In the genomic region with DNA sequence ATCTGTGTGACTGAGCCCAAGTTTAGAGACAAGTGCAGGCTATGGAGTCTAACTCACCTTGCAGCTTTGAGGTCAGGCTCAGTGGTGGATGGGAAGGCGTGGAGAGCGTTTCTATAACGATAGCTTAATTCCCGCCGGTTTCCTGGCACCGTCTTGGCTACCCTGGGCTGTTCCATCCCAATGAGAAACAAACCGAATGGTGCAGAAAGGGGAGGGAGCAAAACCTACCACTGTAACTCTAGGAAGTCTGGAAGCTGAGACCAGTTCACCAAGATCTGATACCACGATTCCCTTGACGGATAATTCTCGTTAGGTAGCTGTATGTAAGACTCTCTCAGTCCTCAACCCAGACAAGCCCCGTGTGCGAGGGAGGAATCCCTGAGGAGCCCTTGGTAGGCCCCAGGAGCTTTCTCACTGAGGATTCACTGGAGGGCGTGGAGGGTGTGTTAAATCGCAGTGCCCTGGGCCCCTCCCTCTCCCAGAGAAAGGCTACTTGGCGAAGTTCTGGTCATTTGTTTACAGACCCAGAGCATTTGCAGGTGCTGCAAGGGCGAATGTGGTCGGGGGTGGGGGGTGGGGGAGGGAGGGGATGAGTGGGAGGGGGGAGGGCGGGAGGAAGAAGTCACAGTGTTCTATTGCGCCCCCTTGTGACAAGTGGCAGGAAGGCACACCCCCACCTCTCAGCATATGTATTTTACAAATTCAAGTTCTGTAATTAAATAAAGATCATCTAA, we compare ENCODE assay signal across 8 mouse cellular contexts.
DNase-seq lines count a peak whose midpoint lies in the region; ATAC-seq lines count a peak whose summit lies in the region.

No protein-coding gene starts in this region.

- peak overlapping the region; percentile 34 for H3K4me2 ChIP-seq in embryonic facial prominence, embryonic 15.5 days (replicated peaks)
- peak overlapping the region; percentile 43 for H3K4me2 ChIP-seq in intestine, embryonic 14.5 days (ENCODE audit: low read length)
- H3K4me2 ChIP-seq in stomach, embryonic 15.5 days, result peak overlapping the region; percentile 44

- H3K4me1 ChIP-seq in embryonic facial prominence, embryonic 15.5 days, result peaks cover 46% of the 10 kb centered on the region
- H3K4me1 ChIP-seq in intestine, embryonic 14.5 days (replicated peaks; ENCODE audit: control insufficient read depth, insufficient read depth, low read length), result peaks cover 4% of the 10 kb centered on the region; the same call in 1 of the 2 replicates
- peaks cover 10% of the 10 kb centered on the region; the same call in 1 of the 2 replicates for H3K4me1 ChIP-seq in stomach, embryonic 15.5 days

- H3K9ac ChIP-seq in embryonic facial prominence, embryonic 15.5 days, result no peak overlapping the region
- no peak overlapping the region for H3K9ac ChIP-seq in intestine, embryonic 14.5 days (ENCODE audit: low read length)
- H3K9ac ChIP-seq in stomach, embryonic 15.5 days, result no peak overlapping the region

- peak; percentile 49 for DNase-seq in urinary bladder, postnatal 14 days (ENCODE audit: low spot score)
- DNase-seq in urinary bladder, adult 18-20 months (ENCODE audit: low spot score in 2 of 2), result no peak
- DNase-seq in intestine, embryonic 14.5 days (ENCODE audit: low spot score), result no peak
- peak; percentile 57 for DNase-seq in lung, postnatal 14 days
- DNase-seq in layer of hippocampus, postnatal 14 days (ENCODE audit: low spot score in 2 of 2), result no peak

- ATAC-seq in embryonic facial prominence, embryonic 15.5 days (ENCODE audit: insufficient number of reproducible peaks, low FRiP score, low TSS enrichment, low read depth), result peak; percentile 52; the same call in 1 of the 2 replicates
- peak; percentile 26; the same call in 1 of the 2 replicates for ATAC-seq in intestine, embryonic 14.5 days (replicated peaks; ENCODE audit: low FRiP score, low TSS enrichment, low read depth)
- ATAC-seq in stomach, embryonic 15.5 days (ENCODE audit: insufficient read depth, low FRiP score, low read depth), result 0 out of 2 replicates have a peak, but pooled peaks have one; percentile 15
- no peak for ATAC-seq in erythroid progenitor cell, adult 5-6 weeks (replicated peaks; ENCODE audit: low FRiP score, poor library complexity, severe bottlenecking)

- no peaks in the 10 kb centered on the region for H3K9me3 ChIP-seq in embryonic facial prominence, embryonic 15.5 days (replicated peaks)
- no peaks in the 10 kb centered on the region for H3K9me3 ChIP-seq in intestine, embryonic 14.5 days (ENCODE audit: control insufficient read depth, low read length)
- no peaks in the 10 kb centered on the region for H3K9me3 ChIP-seq in stomach, embryonic 15.5 days

- H3K27ac ChIP-seq in embryonic facial prominence, embryonic 15.5 days (replicated peaks), result no peak overlapping the region
- no peak overlapping the region for H3K27ac ChIP-seq in intestine, embryonic 14.5 days (ENCODE audit: low read depth)
- H3K27ac ChIP-seq in stomach, embryonic 15.5 days, result no peak overlapping the region

- no peaks in the 10 kb centered on the region for H3K36me3 ChIP-seq in embryonic facial prominence, embryonic 15.5 days
- no peaks in the 10 kb centered on the region for H3K36me3 ChIP-seq in intestine, embryonic 14.5 days (ENCODE audit: control insufficient read depth, insufficient read depth, low read length)
- no peaks in the 10 kb centered on the region for H3K36me3 ChIP-seq in stomach, embryonic 15.5 days

- no peaks in the 10 kb centered on the region for H3K27me3 ChIP-seq in embryonic facial prominence, embryonic 15.5 days
- H3K27me3 ChIP-seq in intestine, embryonic 14.5 days (replicated peaks; ENCODE audit: control insufficient read depth, insufficient read depth, low read length), result no peaks in the 10 kb centered on the region
- no peaks in the 10 kb centered on the region for H3K27me3 ChIP-seq in stomach, embryonic 15.5 days (replicated peaks)

- WGBS in embryonic facial prominence, embryonic 15.5 days, result 4% methylated on average over 19 of the region's 19 CpGs
- 6% methylated on average over 19 of the region's 19 CpGs for WGBS in intestine, embryonic 14.5 days
- 6% methylated on average over 18 of the region's 19 CpGs for WGBS in stomach, embryonic 15.5 days

- peak overlapping the region; percentile 15; the same call in 1 of the 2 replicates for H3K4me3 ChIP-seq in embryonic facial prominence, embryonic 15.5 days (replicated peaks)
- 0 out of 2 replicates have a peak overlapping the region, but pooled peaks have one; percentile 4 for H3K4me3 ChIP-seq in intestine, embryonic 14.5 days (ENCODE audit: low read depth, low read length)
- 0 out of 2 replicates have a peak overlapping the region, but pooled peaks have one; percentile 3 for H3K4me3 ChIP-seq in stomach, embryonic 15.5 days (replicated peaks)

Comparison
In these comparisons a context has a peak if more than half of its experiments do, and no peak if none do; other contexts are left out.
1. DNase-seq: peak in urinary bladder, postnatal 14 days (single experiment) and lung, postnatal 14 days (single experiment); none in urinary bladder, adult 18-20 months (0 of 2), intestine, embryonic 14.5 days (single experiment) and layer of hippocampus, postnatal 14 days (0 of 2).
2. Peak in every context shown above with its lines, with median percentiles within 50 percentile points of each other: H3K4me2 ChIP-seq and H3K4me3 ChIP-seq.